Mouse (Mus musculus) cerebellum, adult 2 months (tissue): ENCODE data around the gene Zbtb7b. TPM values are rescaled to one million over a fixed set of nuclear protein-coding genes. Genes with fewer than 3 reads are reported as not detected.

Experiments used
- DNase-seq, 2 experiments: peaks; one replicate each; pipeline ENCODE4 v3.0.0; 2021
- H3K27ac ChIP-seq: fragments of 200-500 bp; 2 replicates; pipeline ENCODE4 v1.5.1; 2012; ENCODE audit warnings: low read length, control low read depth, inconsistent platforms; ENCODE audit not compliant: insufficient read depth
- H3K27me3 ChIP-seq: fragments of 200-500 bp; 2 replicates; pipeline ENCODE4 v1.6.1; 2012; ENCODE audit warnings: inconsistent platforms, mild to moderate bottlenecking, low read length, moderate library complexity; ENCODE audit not compliant: control insufficient read depth, insufficient read depth
- H3K4me1 ChIP-seq: fragments of 200-500 bp; 2 replicates; pipeline ENCODE4 v1.6.1; 2011; ENCODE audit warnings: low read length; ENCODE audit not compliant: control insufficient read depth, insufficient read depth
- H3K4me3 ChIP-seq: fragments of 200-500 bp; replicated peaks from 2 replicates; pipeline ENCODE3; 2011; ENCODE audit warnings: mild to moderate bottlenecking, low read depth, low read length, control low read depth; ENCODE audit not compliant: insufficient read depth
- CTCF ChIP-seq: fragments of 200-500 bp; IDR thresholded peaks from 2 replicates; pipeline ENCODE4 v1.5.1; 2011; ENCODE audit warnings: low read depth, mild to moderate bottlenecking, control low read depth, low read length, moderate library complexity, borderline replicate concordance; ENCODE audit not compliant: insufficient read depth
- POLR2A ChIP-seq: fragments of 200-500 bp; IDR thresholded peaks from 2 replicates; pipeline ENCODE4 v1.6.1; 2011; ENCODE audit warnings: low read length, control low read depth, borderline replicate concordance; ENCODE audit not compliant: insufficient read depth
- WGBS: fragments of 180-500 bp; shearing (Covaris S2); methylation state at CpG from one replicate; pipeline ENCODE4 v1.1.7; 2018; 5-methylcytosine and 5-hydroxymethylcytosine counted together
- polyA plus RNA-seq: library from polyadenylated mRNA; depleted of rRNA; stranded (reverse); fragments of >200 nt; gene quantifications from 2 replicates; pipeline ENCODE4 v1.2.3, GENCODE M21; 2012

Zbtb7b gene
- polyA plus RNA-seq, 1 experiment: 43.3 TPM

GRCm38 (mm10) chr3:89386438-89387420 lies 7.8 kb downstream of the Zbtb7b start:
- TF ChIP-seq POLR2A (no peak), CTCF (no peak)
- H3K27ac ChIP-seq: no peak overlapping the region
- no peaks in the 10 kb centered on the region for H3K27me3 ChIP-seq
- H3K4me3 ChIP-seq: no peak overlapping the region
- peaks cover 38% of the 10 kb centered on the region for H3K4me1 ChIP-seq
- no peak for DNase-seq
- WGBS: 65% methylated on average over 17 of the region's 17 CpGs

GRCm38 (mm10) chr3:89385451-89385850 lies 9.1 kb downstream of the Zbtb7b start:
- Histone ChIP-seq H3K4me1 (peaks cover 33% of the 10 kb centered on the region), H3K27ac (no peak overlapping the region), H3K4me3 (no peak overlapping the region), H3K27me3 (no peaks in the 10 kb centered on the region)
- DNase-seq: peak in 1 of 2 experiments; percentile 5
- 72% methylated on average over 11 of the region's 11 CpGs for WGBS
- TF ChIP-seq CTCF (no peak), POLR2A (no peak)

- WGBS: 62% methylated on average over 12 of the region's 12 CpGs
- Histone ChIP-seq H3K4me3 (no peak overlapping the region), H3K27me3 (no peaks in the 10 kb centered on the region), H3K27ac (no peak overlapping the region), H3K4me1 (peaks cover 28% of the 10 kb centered on the region)
- peak in 1 of 2 experiments; percentile 8 for DNase-seq
- TF ChIP-seq POLR2A (no peak), CTCF (no peak)
Observed at GRCm38 (mm10) chr3:89384331-89385076, 10.1 kb downstream of the Zbtb7b start.

- 51% methylated on average over 5 of the region's 5 CpGs for WGBS
- Histone ChIP-seq H3K27me3 (no peaks in the 10 kb centered on the region), H3K4me1 (peaks cover 28% of the 10 kb centered on the region), H3K27ac (no peak overlapping the region), H3K4me3 (no peak overlapping the region)
- peak in 1 of 2 experiments; percentile 17 for DNase-seq
- TF ChIP-seq CTCF (no peak), POLR2A (no peak)
Observed at GRCm38 (mm10) chr3:89383651-89384255, 10.8 kb downstream of the Zbtb7b start.

- Histone ChIP-seq H3K4me1 (peaks cover 23% of the 10 kb centered on the region), H3K27ac (no peak overlapping the region), H3K27me3 (no peaks in the 10 kb centered on the region), H3K4me3 (no peak overlapping the region)
- 44% methylated on average over 5 of the region's 5 CpGs for WGBS
- DNase-seq: peak in 1 of 2 experiments; percentile 9
- no peak for TF ChIP-seq CTCF
- no peak for TF ChIP-seq POLR2A
Observed at GRCm38 (mm10) chr3:89382950-89383349, 11.6 kb downstream of the Zbtb7b start.

- DNase-seq: peak in 1 of 2 experiments; percentile 4
- Histone ChIP-seq H3K27me3 (no peaks in the 10 kb centered on the region), H3K27ac (no peak overlapping the region), H3K4me1 (peaks cover 17% of the 10 kb centered on the region), H3K4me3 (no peak overlapping the region)
- WGBS: 92% methylated on average over 9 of the region's 9 CpGs
- TF ChIP-seq CTCF (no peak), POLR2A (no peak)
Observed at GRCm38 (mm10) chr3:89382033-89382882, 12.3 kb downstream of the Zbtb7b start.

GRCm38 (mm10) chr3:89381233-89381632 lies 13.3 kb downstream of the Zbtb7b start:
- H3K4me3 ChIP-seq: no peak overlapping the region
- H3K27ac ChIP-seq: no peak overlapping the region
- peaks cover 14% of the 10 kb centered on the region for H3K4me1 ChIP-seq
- no peaks in the 10 kb centered on the region for H3K27me3 ChIP-seq
- TF ChIP-seq POLR2A: no peak
- no peak for TF ChIP-seq CTCF
- 67% methylated on average over 11 of the region's 11 CpGs for WGBS
- no peak for DNase-seq
